ENCODE assay signal across 23 mouse cellular contexts in the genomic region with DNA sequence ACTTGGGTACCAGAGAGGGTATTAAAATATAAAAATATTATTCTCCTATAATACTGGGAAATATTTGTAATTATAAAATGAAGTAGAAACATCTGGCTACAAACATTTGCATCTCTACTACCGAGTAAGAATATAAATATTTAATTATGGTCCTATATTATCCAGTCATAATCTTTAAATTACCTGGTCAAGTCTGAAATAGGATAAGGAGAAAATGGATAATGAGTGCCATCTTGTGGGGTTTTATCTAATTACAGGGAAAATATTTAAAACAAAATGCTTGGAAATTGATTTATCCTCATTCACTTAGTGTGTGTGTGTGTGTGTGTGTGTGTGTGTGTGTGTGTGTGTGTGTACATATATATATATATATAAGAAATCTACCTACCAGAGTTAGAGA. TPM values are rescaled to one million over a fixed set of nuclear protein-coding genes. Genes with fewer than 3 reads are reported as not detected.
A peak's percentile ranks its signal among the peaks of the same experiment; 100 is the strongest.
DNase-seq lines count a peak whose midpoint lies in the region; ATAC-seq and TF ChIP-seq lines count a peak whose summit lies in the region.
"Had no signal": no experiment of that assay in that cellular context is flagged by ENCODE, and none has a peak within 500 bp of the region (broad histone marks: within the 10 kb centered on the region; RNA-seq: fewer than 3 reads in every experiment).

No protein-coding gene starts in this region.

- no peak for TF ChIP-seq POLR2A in cerebellum, adult 2 months (IDR thresholded peaks at IDR 0.05; ENCODE audit: borderline replicate concordance, insufficient read depth, low read length)

- WGBS in cerebellum, adult 2 months = 36% methylated on average over 1 of the region's 1 CpGs
- WGBS in hindbrain, postnatal 0 days = 45% methylated on average over 1 of the region's 1 CpGs
- 43% methylated on average over 1 of the region's 1 CpGs for WGBS in hindbrain, embryonic 11.5 days
- 24% methylated on average over 1 of the region's 1 CpGs for WGBS in midbrain, embryonic 14.5 days
- 30% methylated on average over 1 of the region's 1 CpGs for WGBS in midbrain, embryonic 15.5 days

- no peaks in the 10 kb centered on the region for H3K36me3 ChIP-seq in hindbrain, postnatal 0 days (ENCODE audit: insufficient read depth, low read length)
- H3K36me3 ChIP-seq in hindbrain, embryonic 11.5 days (ENCODE audit: control insufficient read depth, insufficient read depth, low read length) = no peaks in the 10 kb centered on the region
- no peaks in the 10 kb centered on the region for H3K36me3 ChIP-seq in midbrain, embryonic 14.5 days (ENCODE audit: control insufficient read depth, insufficient read depth, low read length)
- no peaks in the 10 kb centered on the region for H3K36me3 ChIP-seq in midbrain, embryonic 15.5 days (replicated peaks)
- H3K36me3 ChIP-seq: embryonic facial prominence, embryonic 13.5 days; liver, embryonic 12.5 days; lung, embryonic 15.5 days; neural tube, embryonic 13.5 days had no signal

- no peaks in the 10 kb centered on the region for H3K4me1 ChIP-seq in cerebellum, adult 2 months (ENCODE audit: control insufficient read depth, insufficient read depth, low read length)
- H3K4me1 ChIP-seq in hindbrain, postnatal 0 days (ENCODE audit: insufficient read depth, low read length) = no peaks in the 10 kb centered on the region
- H3K4me1 ChIP-seq in hindbrain, embryonic 11.5 days (replicated peaks; ENCODE audit: control insufficient read depth, insufficient read depth, low read length) = no peaks in the 10 kb centered on the region
- no peaks in the 10 kb centered on the region for H3K4me1 ChIP-seq in midbrain, embryonic 14.5 days (ENCODE audit: control insufficient read depth, insufficient read depth, low read length)
- no peaks in the 10 kb centered on the region for H3K4me1 ChIP-seq in midbrain, embryonic 15.5 days
- H3K4me1 ChIP-seq: embryonic facial prominence, embryonic 13.5 days; liver, embryonic 12.5 days; lung, embryonic 15.5 days; neural tube, embryonic 13.5 days had no signal

- peak in 1 of 2 experiments; percentile 6 for DNase-seq in cerebellum, adult 2 months
- no peak for DNase-seq in cerebellum, adult 11-12 months
- peak; percentile 37 for DNase-seq in hindbrain, postnatal 0 days (ENCODE audit: low spot score)
- no peak for DNase-seq in hindbrain, embryonic 11.5 days (ENCODE audit: low spot score)
- peak; percentile 39 for DNase-seq in midbrain, embryonic 14.5 days
- peak; percentile 3 for DNase-seq in induced T-regulatory cell, adult 2 months (ENCODE audit: low read depth)
- no peak for DNase-seq in lung, postnatal 4 days
- DNase-seq: gastrocnemius, postnatal 10 days; heart, postnatal 14 days; kidney, adult 8-10 months; kidney, postnatal 4 days; layer of hippocampus, postnatal 36 days; left cerebral cortex, postnatal 4 days; thymus, postnatal 4 days had no signal

- H3K27ac ChIP-seq in cerebellum, adult 2 months (ENCODE audit: insufficient read depth, low read length) = no peak overlapping the region
- H3K27ac ChIP-seq in hindbrain, postnatal 0 days = no peak overlapping the region
- H3K27ac ChIP-seq in hindbrain, embryonic 11.5 days (ENCODE audit: low read depth, low read length) = no peak overlapping the region
- no peak overlapping the region for H3K27ac ChIP-seq in midbrain, embryonic 14.5 days (replicated peaks; ENCODE audit: low read depth, low read length)
- H3K27ac ChIP-seq in midbrain, embryonic 15.5 days = no peak overlapping the region
- H3K27ac ChIP-seq: embryonic facial prominence, embryonic 13.5 days; liver, embryonic 12.5 days; lung, embryonic 15.5 days; neural tube, embryonic 13.5 days had no signal

- TF ChIP-seq CTCF in cerebellum, adult 2 months (IDR thresholded peaks at IDR 0.05; ENCODE audit: borderline replicate concordance, insufficient read depth, low read depth, low read length) = peak; percentile 25; the same call in 1 of the 2 replicates
- peak; percentile 43 for TF ChIP-seq CTCF in hindbrain, postnatal 0 days (IDR thresholded peaks at IDR 0.05; ENCODE audit: low read depth)

- H3K9ac ChIP-seq in hindbrain, postnatal 0 days (replicated peaks; ENCODE audit: low read length) = no peak overlapping the region
- H3K9ac ChIP-seq in hindbrain, embryonic 11.5 days (ENCODE audit: low read depth, low read length) = no peak overlapping the region
- no peak overlapping the region for H3K9ac ChIP-seq in midbrain, embryonic 14.5 days (replicated peaks; ENCODE audit: low read length)
- H3K9ac ChIP-seq in midbrain, embryonic 15.5 days = no peak overlapping the region
- H3K9ac ChIP-seq: embryonic facial prominence, embryonic 13.5 days; liver, embryonic 12.5 days; lung, embryonic 15.5 days; neural tube, embryonic 13.5 days had no signal

- H3K4me2 ChIP-seq in hindbrain, postnatal 0 days (ENCODE audit: low read depth, low read length) = no peak overlapping the region
- H3K4me2 ChIP-seq in hindbrain, embryonic 11.5 days (replicated peaks; ENCODE audit: low read depth, low read length) = no peak overlapping the region
- H3K4me2 ChIP-seq in midbrain, embryonic 14.5 days (ENCODE audit: low read length) = no peak overlapping the region
- no peak overlapping the region for H3K4me2 ChIP-seq in midbrain, embryonic 15.5 days
- H3K4me2 ChIP-seq: embryonic facial prominence, embryonic 13.5 days; liver, embryonic 12.5 days; lung, embryonic 15.5 days; neural tube, embryonic 13.5 days had no signal

- H3K9me3 ChIP-seq in hindbrain, postnatal 0 days (ENCODE audit: low read length) = no peaks in the 10 kb centered on the region
- H3K9me3 ChIP-seq in hindbrain, embryonic 11.5 days (ENCODE audit: control insufficient read depth, low read length) = no peaks in the 10 kb centered on the region
- no peaks in the 10 kb centered on the region for H3K9me3 ChIP-seq in midbrain, embryonic 14.5 days (ENCODE audit: control insufficient read depth, low read length)
- H3K9me3 ChIP-seq in midbrain, embryonic 15.5 days = no peaks in the 10 kb centered on the region
- H3K9me3 ChIP-seq: embryonic facial prominence, embryonic 13.5 days; liver, embryonic 12.5 days; lung, embryonic 15.5 days; neural tube, embryonic 13.5 days had no signal

- no peaks in the 10 kb centered on the region for H3K27me3 ChIP-seq in cerebellum, adult 2 months (ENCODE audit: control insufficient read depth, insufficient read depth, low read length)
- H3K27me3 ChIP-seq in hindbrain, postnatal 0 days (ENCODE audit: insufficient read depth, low read length) = no peaks in the 10 kb centered on the region
- H3K27me3 ChIP-seq in hindbrain, embryonic 11.5 days (ENCODE audit: control insufficient read depth, insufficient read depth, low read length) = no peaks in the 10 kb centered on the region
- no peaks in the 10 kb centered on the region for H3K27me3 ChIP-seq in midbrain, embryonic 14.5 days (ENCODE audit: control insufficient read depth, insufficient read depth, low read length)
- H3K27me3 ChIP-seq in midbrain, embryonic 15.5 days (replicated peaks) = no peaks in the 10 kb centered on the region
- H3K27me3 ChIP-seq: embryonic facial prominence, embryonic 13.5 days; liver, embryonic 12.5 days; lung, embryonic 15.5 days; neural tube, embryonic 13.5 days had no signal

- no peak overlapping the region for H3K4me3 ChIP-seq in cerebellum, adult 2 months (replicated peaks; ENCODE audit: insufficient read depth, low read depth, low read length)
- no peak overlapping the region for H3K4me3 ChIP-seq in hindbrain, postnatal 0 days (ENCODE audit: low read length)
- no peak overlapping the region for H3K4me3 ChIP-seq in hindbrain, embryonic 11.5 days (ENCODE audit: low read depth, low read length)
- H3K4me3 ChIP-seq in midbrain, embryonic 14.5 days (replicated peaks; ENCODE audit: low read depth, low read length) = no peak overlapping the region
- H3K4me3 ChIP-seq in midbrain, embryonic 15.5 days = no peak overlapping the region
- H3K4me3 ChIP-seq: embryonic facial prominence, embryonic 13.5 days; liver, embryonic 12.5 days; lung, embryonic 15.5 days; neural tube, embryonic 13.5 days had no signal

- ATAC-seq in hindbrain, postnatal 0 days = no peak
- ATAC-seq in hindbrain, embryonic 11.5 days (ENCODE audit: low FRiP score) = no peak
- ATAC-seq in midbrain, embryonic 14.5 days (ENCODE audit: low FRiP score, low TSS enrichment) = no peak
- ATAC-seq in midbrain, embryonic 15.5 days (replicated peaks) = no peak
- ATAC-seq: hindbrain, embryonic 16.5 days; liver, embryonic 12.5 days had no signal

RNA-seq across cellular contexts. Expression of a gene that starts 19.0 kb away (rescaled TPM):
- 0.10 and 0.11 TPM in 2 replicates for polyA plus RNA-seq in cerebellum, adult 2 months (2012; rRNA removed)
- 0.07 and 0.26 TPM in 2 replicates for total RNA-seq in hindbrain, postnatal 0 days (2014; rRNA removed)
- polyA plus RNA-seq in hindbrain, postnatal 0 days (2015; fragmentation: Nextera tagmentation; extraction: Ambion mirVana) = 0.15 and 0.19 TPM in 2 replicates
- 0.68 and 0.73 TPM in 2 replicates for polyA plus RNA-seq in hindbrain, embryonic 11.5 days (2014; fragmentation: Nextera tagmentation; extraction: Ambion mirVana)
- polyA plus RNA-seq in midbrain, embryonic 14.5 days (2014; fragmentation: Nextera tagmentation; extraction: Ambion mirVana) = 0.11 TPM in 1 of 2 replicates, not detected in the other
- polyA plus RNA-seq in midbrain, embryonic 15.5 days (2015; fragmentation: Nextera tagmentation; extraction: Ambion mirVana) = 0.08 and 0.18 TPM in 2 replicates
- total RNA-seq: common myeloid progenitor, adult 5-6 weeks; megakaryocyte progenitor cell, adult 5-6 weeks; monocyte, adult 5-6 weeks had no signal
- polyA plus RNA-seq: liver, embryonic 12.5 days had no signal

RNA-seq across cellular contexts. Expression of a gene that starts 33.1 kb away (rescaled TPM):
- 80.2 and 86.8 TPM in 2 replicates for polyA plus RNA-seq in cerebellum, adult 2 months (2012; rRNA removed)
- 8.2 and 9.6 TPM in 2 replicates for total RNA-seq in hindbrain, postnatal 0 days (2014; rRNA removed)
- 2.5 and 3.4 TPM in 2 replicates for polyA plus RNA-seq in hindbrain, postnatal 0 days (2015; fragmentation: Nextera tagmentation; extraction: Ambion mirVana)
- 0.39 and 1.1 TPM in 2 replicates for polyA plus RNA-seq in hindbrain, embryonic 11.5 days (2014; fragmentation: Nextera tagmentation; extraction: Ambion mirVana)
- 2.3 and 2.5 TPM in 2 replicates for polyA plus RNA-seq in midbrain, embryonic 14.5 days (2014; fragmentation: Nextera tagmentation; extraction: Ambion mirVana)
- 2.1 and 3.3 TPM in 2 replicates for polyA plus RNA-seq in midbrain, embryonic 15.5 days (2015; fragmentation: Nextera tagmentation; extraction: Ambion mirVana)
- total RNA-seq: monocyte, adult 5-6 weeks had no signal

Comparison
In these comparisons a context has a peak if more than half of its experiments do, and no peak if none do; other contexts are left out.
1. DNase-seq: peak in hindbrain, postnatal 0 days (single experiment), midbrain, embryonic 14.5 days (single experiment) and induced T-regulatory cell, adult 2 months (single experiment); none in cerebellum, adult 11-12 months (single experiment), hindbrain, embryonic 11.5 days (single experiment) and lung, postnatal 4 days (0 of 2).
2. RNA of a gene that starts 33.1 kb away (polyA plus RNA-seq): 80.2 to 86.8 TPM in cerebellum, adult 2 months; 2.1 to 3.3 TPM in midbrain, embryonic 15.5 days, 2.5 to 3.4 TPM in hindbrain, postnatal 0 days, 2.3 to 2.5 TPM in midbrain, embryonic 14.5 days and 0.39 to 1.1 TPM in hindbrain, embryonic 11.5 days; every median in the first group is over 10 times any median in the second.